Mouse (Mus musculus): ENCODE measurements around the gene Utp6. TPM values are rescaled to one million over a fixed set of nuclear protein-coding genes. Genes with fewer than 3 reads are reported as not detected.
A peak's percentile ranks its signal among the peaks of the same experiment; 100 is the strongest.

Utp6 gene
- polyA plus RNA-seq, 1 experiment from 2014 or later, result 44.7 TPM

GRCm38 (mm10) chr11:79965896-79966295, 3.7 kb upstream of the Utp6 start:
- Histone ChIP-seq H3K36me3 (ENCODE audit: control insufficient read depth, insufficient read depth, low read length) (no peaks in the 10 kb centered on the region), H3K27ac (ENCODE audit: low read length) (no peak overlapping the region), H3K4me2 (ENCODE audit: low read depth, low read length) (no peak overlapping the region), H3K9me3 (ENCODE audit: control insufficient read depth, low read length) (no peaks in the 10 kb centered on the region), H3K27me3 (replicated peaks; ENCODE audit: control insufficient read depth, insufficient read depth, low read length) (0 out of 2 replicates have a peak, but pooled peaks cover 3% of the 10 kb centered on the region), H3K4me3 (ENCODE audit: low read length) (no peak overlapping the region), H3K9ac (ENCODE audit: low read depth, low read length) (no peak overlapping the region), H3K4me1 (ENCODE audit: control insufficient read depth, insufficient read depth, low read length) (peaks cover 9% of the 10 kb centered on the region)
- 52% methylated on average over 8 of the region's 8 CpGs for WGBS
- ATAC-seq, result no peak

- 0 out of 2 replicates have a peak, but pooled peaks cover 3% of the 10 kb centered on the region for H3K27me3 ChIP-seq (replicated peaks; ENCODE audit: control insufficient read depth, insufficient read depth, low read length)
- ATAC-seq, result no peak
- H3K27ac ChIP-seq (ENCODE audit: low read length), result no peak overlapping the region
- WGBS, result 38% methylated on average over 8 of the region's 8 CpGs
- H3K4me1 ChIP-seq (ENCODE audit: control insufficient read depth, insufficient read depth, low read length), result peaks cover 11% of the 10 kb centered on the region
- no peak overlapping the region for H3K4me2 ChIP-seq (ENCODE audit: low read depth, low read length)
- H3K36me3 ChIP-seq (ENCODE audit: control insufficient read depth, insufficient read depth, low read length), result peaks cover 4% of the 10 kb centered on the region; the same call in 1 of the 2 replicates
- H3K9ac ChIP-seq (ENCODE audit: low read depth, low read length), result no peak overlapping the region
- H3K9me3 ChIP-seq (ENCODE audit: control insufficient read depth, low read length), result no peaks in the 10 kb centered on the region
- no peak overlapping the region for H3K4me3 ChIP-seq (ENCODE audit: low read length)
Measured at GRCm38 (mm10) chr11:79963212-79963974, 1.2 kb upstream of the Utp6 start.

DNA sequence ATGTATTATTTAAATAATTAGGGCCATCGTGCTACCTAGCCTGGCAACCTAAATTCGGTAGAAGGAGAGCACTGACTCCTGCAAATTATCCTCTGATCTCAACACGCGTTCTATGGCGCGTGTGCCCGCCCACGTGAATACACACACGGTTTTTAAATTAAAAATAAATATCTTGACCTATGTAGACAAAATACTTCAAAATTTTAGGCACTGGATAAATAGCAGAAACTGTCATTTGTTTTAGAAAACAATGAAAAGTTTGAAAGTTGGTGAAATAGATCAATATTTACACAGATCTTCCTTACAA, 640 bp upstream of the Utp6 start:
- Histone ChIP-seq H3K27me3 (replicated peaks; ENCODE audit: control insufficient read depth, insufficient read depth, low read length) (0 out of 2 replicates have a peak, but pooled peaks cover 3% of the 10 kb centered on the region), H3K9ac (ENCODE audit: low read depth, low read length) (peak overlapping the region; percentile 48; the same call in 1 of the 2 replicates), H3K27ac (ENCODE audit: low read length) (no peak overlapping the region), H3K4me3 (ENCODE audit: low read length) (peak overlapping the region; percentile 61), H3K9me3 (ENCODE audit: control insufficient read depth, low read length) (no peaks in the 10 kb centered on the region), H3K4me1 (ENCODE audit: control insufficient read depth, insufficient read depth, low read length) (peaks cover 11% of the 10 kb centered on the region), H3K4me2 (ENCODE audit: low read depth, low read length) (peak overlapping the region; percentile 43), H3K36me3 (ENCODE audit: control insufficient read depth, insufficient read depth, low read length) (peaks cover 6% of the 10 kb centered on the region)
- 4% methylated on average over 9 of the region's 9 CpGs for WGBS
- ATAC-seq, result no peak; the same call in 1 of the 2 replicates

GRCm38 (mm10) chr11:79961346-79962124, 655 bp downstream of the Utp6 start:
- Histone ChIP-seq H3K9ac (ENCODE audit: low read depth, low read length) (peak overlapping the region; percentile 70), H3K36me3 (ENCODE audit: control insufficient read depth, insufficient read depth, low read length) (peaks cover 10% of the 10 kb centered on the region), H3K27ac (ENCODE audit: low read length) (peak overlapping the region; percentile 64), H3K4me2 (ENCODE audit: low read depth, low read length) (peak overlapping the region; percentile 66), H3K4me1 (ENCODE audit: control insufficient read depth, insufficient read depth, low read length) (peaks cover 11% of the 10 kb centered on the region), H3K27me3 (replicated peaks; ENCODE audit: control insufficient read depth, insufficient read depth, low read length) (0 out of 2 replicates have a peak, but pooled peaks cover 3% of the 10 kb centered on the region), H3K4me3 (ENCODE audit: low read length) (peak overlapping the region; percentile 61), H3K9me3 (ENCODE audit: control insufficient read depth, low read length) (no peaks in the 10 kb centered on the region)
- peak; percentile 34 for ATAC-seq
- 5% methylated on average over 27 of the region's 27 CpGs for WGBS

DNA sequence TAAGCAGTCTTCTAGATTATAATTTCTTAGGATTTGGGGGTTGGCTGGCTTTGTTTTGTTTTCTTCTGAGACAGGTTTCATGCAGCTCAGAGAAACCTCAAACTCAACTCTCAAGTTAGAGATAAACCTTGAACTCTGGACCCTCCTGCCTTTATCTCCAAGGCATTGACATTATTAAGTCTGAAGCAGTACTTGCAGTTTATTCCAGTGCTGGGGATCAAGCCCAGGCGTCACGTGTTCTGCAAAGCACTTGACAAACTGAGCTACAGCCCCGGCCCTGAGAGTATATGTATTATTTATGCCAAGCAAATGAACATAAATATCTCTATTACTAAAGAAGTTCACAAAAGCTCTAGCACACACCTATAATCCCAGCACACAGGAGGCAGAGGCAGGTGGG, 14.9 kb downstream of the Utp6 start:
- WGBS, result 73% methylated on average over 3 of the region's 3 CpGs
- ATAC-seq, result peak; percentile 59

GRCm38 (mm10) chr11:79943601-79944000, 18.6 kb downstream of the Utp6 start:
- peaks cover 20% of the 10 kb centered on the region; the same call in 1 of the 2 replicates for H3K36me3 ChIP-seq (ENCODE audit: control insufficient read depth, insufficient read depth, low read length)
- H3K4me2 ChIP-seq (ENCODE audit: low read depth, low read length), result no peak overlapping the region
- no peak for ATAC-seq
- no peak overlapping the region for H3K9ac ChIP-seq (ENCODE audit: low read depth, low read length)
- no peak overlapping the region for H3K4me3 ChIP-seq (ENCODE audit: low read length)
- 60% methylated on average over 7 of the region's 7 CpGs for WGBS
- no peak overlapping the region for H3K27ac ChIP-seq (ENCODE audit: low read length)
- no peaks in the 10 kb centered on the region for H3K27me3 ChIP-seq (replicated peaks; ENCODE audit: control insufficient read depth, insufficient read depth, low read length)
- H3K4me1 ChIP-seq (ENCODE audit: control insufficient read depth, insufficient read depth, low read length), result no peaks in the 10 kb centered on the region
- H3K9me3 ChIP-seq (ENCODE audit: control insufficient read depth, low read length), result no peaks in the 10 kb centered on the region

More for the DNA sequence above, 14.9 kb downstream of the Utp6 start:
- H3K36me3 ChIP-seq (ENCODE audit: control insufficient read depth, insufficient read depth, low read length), result peaks cover 18% of the 10 kb centered on the region; the same call in 1 of the 2 replicates
- H3K4me3 ChIP-seq (ENCODE audit: low read length), result no peak overlapping the region
- no peaks in the 10 kb centered on the region for H3K4me1 ChIP-seq (ENCODE audit: control insufficient read depth, insufficient read depth, low read length)
- H3K27ac ChIP-seq (ENCODE audit: low read length), result peak overlapping the region; percentile 43; the same call in 1 of the 2 replicates
- H3K4me2 ChIP-seq (ENCODE audit: low read depth, low read length), result no peak overlapping the region
- H3K27me3 ChIP-seq (replicated peaks; ENCODE audit: control insufficient read depth, insufficient read depth, low read length), result no peaks in the 10 kb centered on the region
- no peak overlapping the region for H3K9ac ChIP-seq (ENCODE audit: low read depth, low read length)
- H3K9me3 ChIP-seq (ENCODE audit: control insufficient read depth, low read length), result no peaks in the 10 kb centered on the region

- 93% methylated on average over 8 of the region's 8 CpGs for WGBS
- H3K27me3 ChIP-seq (replicated peaks; ENCODE audit: control insufficient read depth, insufficient read depth, low read length), result no peaks in the 10 kb centered on the region
- H3K36me3 ChIP-seq (ENCODE audit: control insufficient read depth, insufficient read depth, low read length), result peaks cover 18% of the 10 kb centered on the region; the same call in 1 of the 2 replicates
- H3K4me2 ChIP-seq (ENCODE audit: low read depth, low read length), result no peak overlapping the region
- no peak overlapping the region for H3K27ac ChIP-seq (ENCODE audit: low read length)
- H3K9me3 ChIP-seq (ENCODE audit: control insufficient read depth, low read length), result no peaks in the 10 kb centered on the region
- no peaks in the 10 kb centered on the region for H3K4me1 ChIP-seq (ENCODE audit: control insufficient read depth, insufficient read depth, low read length)
- H3K9ac ChIP-seq (ENCODE audit: low read depth, low read length), result no peak overlapping the region
- no peak for ATAC-seq
- no peak overlapping the region for H3K4me3 ChIP-seq (ENCODE audit: low read length)
Measured at GRCm38 (mm10) chr11:79943136-79943535, 19.1 kb downstream of the Utp6 start.

DNA sequence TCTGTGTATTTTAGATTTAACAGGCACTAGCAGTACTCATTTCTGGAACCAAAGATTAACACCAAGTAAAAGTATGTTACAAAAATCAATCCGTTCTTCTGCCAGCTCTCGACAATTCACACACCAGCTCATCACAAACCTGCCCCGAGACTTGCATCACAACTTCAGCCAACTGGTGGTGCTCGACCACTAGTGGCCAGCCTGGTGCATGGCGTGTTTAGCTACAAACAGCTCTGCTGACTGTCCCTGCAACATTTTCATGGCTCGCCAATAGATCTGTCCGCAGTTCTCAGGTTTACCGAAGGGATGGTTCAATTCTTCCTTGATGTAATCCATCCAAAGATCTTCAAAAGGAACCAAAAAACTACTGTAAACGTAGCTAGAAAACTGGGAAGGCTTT, 26.4 kb downstream of the Utp6 start:
- Histone ChIP-seq H3K9me3 (ENCODE audit: control insufficient read depth, low read length) (no peaks in the 10 kb centered on the region), H3K4me2 (ENCODE audit: low read depth, low read length) (no peak overlapping the region), H3K27me3 (replicated peaks; ENCODE audit: control insufficient read depth, insufficient read depth, low read length) (no peaks in the 10 kb centered on the region), H3K27ac (ENCODE audit: low read length) (no peak overlapping the region), H3K9ac (ENCODE audit: low read depth, low read length) (no peak overlapping the region), H3K4me1 (ENCODE audit: control insufficient read depth, insufficient read depth, low read length) (no peaks in the 10 kb centered on the region), H3K36me3 (ENCODE audit: control insufficient read depth, insufficient read depth, low read length) (peaks cover 6% of the 10 kb centered on the region; the same call in 1 of the 2 replicates), H3K4me3 (ENCODE audit: low read length) (no peak overlapping the region)
- 83% methylated on average over 9 of the region's 9 CpGs for WGBS
- ATAC-seq, result no peak

GRCm38 (mm10) chr11:79922766-79923165, 39.4 kb downstream of the Utp6 start:
- WGBS, result 79% methylated on average over 1 of the region's 1 CpGs
- Histone ChIP-seq H3K36me3 (ENCODE audit: control insufficient read depth, insufficient read depth, low read length) (no peaks in the 10 kb centered on the region), H3K4me1 (ENCODE audit: control insufficient read depth, insufficient read depth, low read length) (no peaks in the 10 kb centered on the region), H3K4me3 (ENCODE audit: low read length) (no peak overlapping the region), H3K9ac (ENCODE audit: low read depth, low read length) (no peak overlapping the region), H3K27me3 (replicated peaks; ENCODE audit: control insufficient read depth, insufficient read depth, low read length) (no peaks in the 10 kb centered on the region), H3K9me3 (ENCODE audit: control insufficient read depth, low read length) (no peaks in the 10 kb centered on the region), H3K27ac (ENCODE audit: low read length) (no peak overlapping the region), H3K4me2 (ENCODE audit: low read depth, low read length) (no peak overlapping the region)
- no peak for ATAC-seq

Data from intestine, embryonic 16.5 days (tissue).